Mouse (Mus musculus) heart, postnatal 36 days (tissue): ENCODE results near the gene Dthd1. TPM values are rescaled to one million over a fixed set of nuclear protein-coding genes. Genes with fewer than 3 reads are reported as not detected.
A peak's percentile ranks its signal among the peaks of the same experiment; 100 is the strongest.

ENCODE experiments used
- DNase-seq, 2 experiments: peaks; one replicate each; pipeline ENCODE4 v3.0.0; 2021 to 2022
- intact Hi-C: fragments of 180-260 bp; cut with DNase I; formaldehyde crosslinking; loops from one replicate; pipeline ENCODE4 v1.15.1; 2025
- total RNA-seq, 2 experiments: library from RNA; stranded (reverse); gene quantifications; 2 replicates each; pipeline ENCODE4 v1.2.3; 2021

The Dthd1 gene
- not detected for total RNA-seq

DNA sequence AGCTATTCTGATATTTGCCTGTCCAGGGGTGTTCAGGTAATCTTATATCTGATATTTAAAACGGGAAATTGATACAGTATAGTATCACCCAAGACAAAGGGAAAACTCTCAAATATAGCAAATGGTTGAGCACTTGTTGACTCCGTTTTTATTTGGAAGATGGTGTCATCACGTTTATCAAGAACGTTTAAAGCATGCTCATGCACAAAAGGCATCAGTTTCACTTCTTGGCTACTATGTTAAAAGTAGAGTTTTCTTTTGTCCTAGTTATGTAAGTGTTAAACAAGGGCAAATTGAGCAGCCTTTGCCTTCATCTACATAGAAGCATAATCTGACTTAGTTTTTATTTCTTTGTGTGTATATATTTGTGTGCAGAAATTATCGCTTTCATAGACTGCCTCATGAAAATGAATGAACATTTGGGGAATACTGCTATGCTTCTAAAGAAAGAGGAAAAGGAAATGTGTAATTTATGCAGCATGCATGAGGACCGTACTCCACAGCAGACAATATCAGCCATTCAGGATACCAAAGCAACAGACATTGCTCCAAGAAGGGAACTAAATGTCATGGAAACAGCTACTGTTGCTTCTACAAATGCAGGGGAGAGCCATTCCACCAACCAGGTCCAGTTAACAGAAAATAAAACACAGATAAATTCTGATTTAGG lies at the start of gene Dthd1:
Gene Dthd1 (plus strand): TSS at position 422 of the 670 bp plus-strand sequence.
- intact Hi-C loops, result no loop called here
- no peak for DNase-seq

DNA sequence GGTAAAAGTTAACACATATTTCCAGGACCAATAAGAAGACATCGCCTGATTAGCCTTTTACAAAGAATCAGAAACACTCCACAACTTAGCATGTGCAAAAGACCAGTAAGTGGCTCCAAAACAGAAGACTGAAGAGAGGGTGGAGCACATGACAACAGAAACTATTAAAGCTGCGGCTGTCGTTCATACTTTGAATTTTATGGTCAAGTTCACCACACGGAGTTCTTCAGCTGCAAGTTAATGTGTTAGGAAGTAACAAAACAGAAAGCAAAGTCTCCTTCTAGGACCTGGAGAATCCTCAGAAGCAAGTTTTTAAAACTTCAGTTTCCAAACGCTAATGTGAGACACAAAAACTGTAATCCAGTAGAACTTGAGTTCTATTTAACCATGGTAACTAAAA lies 49.5 kb upstream of the Dthd1 start:
- DNase-seq, result no peak

DNA sequence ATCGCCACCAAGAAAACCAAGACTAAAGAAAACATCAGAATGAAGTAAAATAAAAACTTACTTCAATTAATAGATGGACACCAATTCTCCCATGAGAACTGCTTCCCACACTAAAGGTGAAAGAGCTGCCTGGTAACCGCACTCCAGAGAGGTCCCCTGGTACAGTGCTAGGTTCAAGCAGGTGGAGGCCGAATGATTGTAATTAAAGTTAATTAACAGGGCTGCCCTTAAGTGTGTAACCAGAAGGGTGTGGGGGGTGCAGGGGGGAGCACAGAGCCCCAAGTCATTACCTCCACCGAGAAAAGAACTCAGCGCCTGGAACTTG lies 48.2 kb upstream of the Dthd1 start:
- intact Hi-C loops, result loop anchor here (10.0 kb wide), 1 partner anchor 51 kb away; no protein-coding TSS in a partner anchor
- no peak for DNase-seq

More for the DNA sequence above, 49.5 kb upstream of the Dthd1 start:
- intact Hi-C loops, result loop anchor here (10.0 kb wide), 1 partner anchor 49 kb away; no protein-coding TSS in a partner anchor

DNA sequence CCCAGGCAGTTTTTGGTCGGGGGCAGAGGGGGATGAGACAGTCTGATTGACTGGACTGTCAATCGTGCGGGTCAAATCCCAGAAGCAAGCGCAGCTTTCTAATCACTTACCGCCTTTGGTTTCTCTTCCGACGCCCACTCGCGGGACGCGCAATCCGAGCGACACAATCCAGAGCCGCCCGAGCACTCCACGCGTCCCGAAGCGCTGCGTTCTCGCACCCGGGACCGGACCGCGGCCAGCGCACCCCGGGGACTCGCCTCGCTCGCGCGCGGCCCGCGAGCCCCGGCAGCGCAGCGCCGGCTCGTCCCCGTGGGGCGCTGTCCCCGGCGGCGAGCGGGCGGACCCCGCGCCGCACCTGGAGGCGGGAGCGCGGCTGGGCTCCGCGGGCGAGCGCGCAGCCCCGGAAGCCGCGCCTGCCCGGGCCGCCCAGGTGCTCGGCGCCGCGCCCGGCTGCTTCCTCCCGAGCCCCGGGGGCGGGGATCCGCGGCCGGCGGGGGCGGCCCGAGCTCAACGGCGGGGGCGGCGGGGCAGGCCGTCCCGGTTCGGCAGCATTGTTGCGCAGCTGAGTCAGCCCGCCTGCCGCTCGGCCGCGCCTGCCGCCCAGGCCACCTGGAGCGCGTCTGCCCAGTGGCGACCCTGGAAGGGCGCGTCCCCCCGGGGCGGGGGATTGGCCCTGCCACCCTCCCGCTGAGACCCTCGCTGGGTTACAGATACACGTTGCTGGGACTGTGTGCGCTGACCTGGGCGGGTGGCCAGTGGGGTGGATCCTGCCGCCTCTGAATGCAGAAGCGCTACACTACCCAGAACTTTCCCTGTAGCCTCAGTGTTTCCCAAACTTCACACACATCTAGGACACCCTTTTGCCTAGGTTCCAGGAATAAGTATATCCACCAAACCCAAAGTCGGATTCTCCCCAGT lies 47.6 kb upstream of the Dthd1 start, which contains the start of gene Arap2:
Gene Arap2 (minus strand): TSS at position 376 of the 918 bp plus-strand sequence.
- intact Hi-C loops, result loop anchor here (10.0 kb wide), 1 partner anchor 51 kb away; no protein-coding TSS in a partner anchor

DNA sequence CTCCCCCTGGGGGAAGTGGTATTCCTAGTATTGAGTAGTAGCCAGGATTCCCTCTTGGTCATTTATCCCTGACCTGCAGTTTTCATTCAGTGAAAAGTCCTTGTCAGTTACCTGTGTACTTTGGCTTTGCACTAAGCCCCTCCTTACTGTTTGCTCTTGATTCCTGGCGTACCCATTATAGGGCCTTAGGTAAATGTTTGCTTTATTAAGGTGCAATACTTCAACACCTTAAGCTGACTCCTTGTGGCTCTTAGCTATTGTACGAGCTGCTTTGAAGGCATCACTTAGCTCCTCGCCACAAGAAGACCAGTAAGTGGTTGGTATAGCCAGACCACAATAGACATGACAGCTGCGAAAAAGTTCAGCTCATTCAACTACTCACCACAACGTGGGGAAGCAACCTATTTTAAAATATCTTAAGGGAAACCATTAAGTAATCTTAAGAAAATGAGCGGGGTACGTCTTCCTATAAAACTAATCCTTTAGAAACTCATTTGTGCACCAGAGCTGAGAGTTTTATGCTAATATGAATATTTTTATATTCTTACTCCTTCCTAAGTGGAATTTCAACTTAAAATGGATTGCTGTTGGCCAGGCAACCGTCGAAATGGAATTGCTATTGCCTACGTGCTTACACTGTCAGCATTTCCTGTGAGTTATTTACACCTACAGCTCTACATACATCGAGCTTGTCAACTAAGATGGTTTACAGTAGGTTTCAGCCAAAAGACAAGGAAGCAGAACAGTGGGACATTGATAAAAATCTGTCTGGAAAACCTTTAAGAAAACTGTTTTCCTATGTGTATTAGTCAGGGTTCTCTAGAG lies 41.6 kb upstream of the Dthd1 start:
- DNase-seq, result no peak
- intact Hi-C loops, result no loop called here

More for the DNA sequence above, 47.6 kb upstream of the Dthd1 start, which contains the start of gene Arap2:
- peak; percentile 71 to 77 for DNase-seq

DNA sequence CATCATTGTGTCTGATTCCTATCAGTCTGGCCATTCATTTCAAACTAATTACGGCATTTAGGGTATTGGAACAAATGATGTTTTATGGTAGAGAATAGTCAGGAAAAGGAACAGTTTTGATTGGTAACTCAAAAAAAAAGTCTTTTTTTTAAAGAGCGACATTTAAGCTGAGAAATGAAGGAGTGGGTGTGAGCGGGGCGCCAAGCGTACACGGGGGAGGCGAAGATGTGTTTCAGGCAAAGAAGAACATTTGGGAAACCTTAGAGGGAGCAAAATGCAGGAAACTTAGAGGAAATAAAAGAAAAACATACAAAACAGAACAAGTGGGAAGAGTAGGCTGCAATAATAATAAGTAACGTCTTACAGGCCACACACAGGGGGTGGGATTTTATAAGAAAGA lies 35.8 kb upstream of the Dthd1 start:
- intact Hi-C loops, result no loop called here
- DNase-seq, result no peak

DNA sequence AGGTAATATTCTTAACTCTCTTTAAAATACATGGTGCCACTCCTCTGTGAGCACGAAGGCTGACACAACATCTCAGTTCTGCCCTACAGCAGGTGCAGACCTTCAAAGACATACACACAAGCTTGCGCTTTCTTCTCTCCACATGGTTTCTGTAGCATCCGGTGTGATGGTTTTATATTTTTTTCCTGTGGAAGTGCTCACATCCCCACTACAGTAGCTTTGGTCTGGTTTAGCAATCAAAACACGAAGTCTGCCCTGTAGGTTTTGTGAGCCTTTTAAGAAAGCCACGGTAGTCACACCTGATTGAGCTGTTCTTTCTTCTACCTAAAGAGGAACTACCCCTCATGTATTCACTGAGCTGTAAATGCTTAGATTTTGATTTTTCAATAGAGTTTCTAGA lies 34.9 kb upstream of the Dthd1 start:
- intact Hi-C loops, result no loop called here

DNA sequence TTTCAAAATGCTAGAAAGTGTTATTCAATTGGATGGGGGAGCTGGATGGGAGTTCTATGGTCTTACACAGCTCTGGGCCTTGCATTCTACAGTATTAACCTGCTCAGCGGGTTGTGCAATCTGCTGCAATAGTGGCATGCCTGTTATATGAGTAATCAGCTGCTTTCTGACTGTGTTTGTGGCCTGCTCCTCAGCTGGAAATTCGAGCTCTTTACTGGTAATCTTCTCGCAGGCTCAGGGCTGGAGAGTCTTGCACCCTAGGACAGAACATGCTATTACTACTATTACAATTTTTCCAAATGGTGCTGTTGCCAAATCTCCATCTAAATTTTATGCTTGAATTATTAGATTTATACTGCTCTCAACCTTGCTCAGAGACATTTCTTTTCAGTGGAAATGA lies 26.8 kb upstream of the Dthd1 start:
- DNase-seq, result no peak
- intact Hi-C loops, result no loop called here

More for the DNA sequence above, 34.9 kb upstream of the Dthd1 start:
- DNase-seq, result no peak

DNA sequence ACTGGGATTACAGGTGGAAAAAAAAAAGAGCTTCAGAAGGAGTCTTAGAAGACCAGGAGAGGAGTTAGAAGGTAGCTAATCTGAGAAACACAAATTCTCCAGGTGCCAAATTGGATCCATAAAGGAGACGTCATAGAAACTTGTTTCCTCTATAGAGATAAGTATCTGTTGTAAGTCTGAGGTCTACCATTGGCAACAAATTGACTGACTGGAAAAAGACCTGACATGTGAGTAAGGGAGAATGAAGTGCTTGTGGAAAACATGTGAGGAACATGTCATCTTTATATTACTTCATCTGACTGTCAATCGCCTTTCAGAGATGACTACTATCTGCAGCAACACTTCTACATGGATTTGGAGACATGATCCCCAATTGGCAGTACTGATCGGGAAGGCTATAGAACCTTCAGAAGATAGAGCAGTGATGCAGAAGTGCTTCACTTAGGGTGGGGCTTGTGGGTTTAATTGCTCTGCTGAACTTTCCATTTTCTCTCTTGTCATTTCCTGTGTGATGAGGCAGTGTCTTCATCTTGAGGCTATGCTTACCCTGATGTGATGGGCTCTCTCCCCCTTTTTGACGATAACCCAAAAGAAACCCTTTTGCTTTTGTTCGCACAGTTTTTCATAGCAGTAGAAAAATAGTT lies 22.6 kb upstream of the Dthd1 start:
- intact Hi-C loops, result no loop called here
- no peak for DNase-seq

DNA sequence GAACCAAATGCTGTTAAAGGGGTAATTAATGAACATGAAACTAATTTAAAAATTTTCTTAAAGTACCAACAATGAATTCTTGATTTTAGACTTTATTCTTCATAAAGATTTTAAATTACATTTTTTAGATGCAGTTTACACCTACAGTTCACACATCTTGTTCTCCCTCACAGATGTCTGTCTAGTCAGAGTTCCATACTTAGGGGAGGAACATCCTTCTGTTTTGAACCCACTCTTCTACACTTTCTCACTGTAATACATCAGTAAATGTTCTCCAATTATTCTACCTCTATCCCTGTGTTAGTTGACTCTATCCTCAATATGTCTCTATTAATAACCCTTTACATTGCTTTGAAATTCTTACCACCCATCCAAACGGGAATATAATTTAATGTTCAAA lies 20.8 kb upstream of the Dthd1 start:
- no peak for DNase-seq
- intact Hi-C loops, result no loop called here

DNA sequence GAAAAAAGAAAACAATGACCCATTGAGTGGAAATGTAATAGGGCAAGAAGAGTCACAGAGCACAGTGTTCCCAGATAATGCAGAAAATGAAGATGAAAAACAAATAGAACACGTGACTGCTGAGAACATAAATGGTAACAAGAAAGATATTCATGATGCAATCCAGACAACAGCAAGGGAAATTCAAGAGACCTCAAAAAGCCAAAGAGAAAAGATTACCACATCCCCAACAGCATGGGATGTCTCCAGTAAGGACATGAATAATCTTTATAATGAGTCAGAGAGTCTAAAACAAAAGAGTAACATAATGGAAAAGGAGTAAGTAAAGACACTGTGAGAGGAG lies 420 bp downstream of the Dthd1 start:
- no peak for DNase-seq
- intact Hi-C loops, result no loop called here

DNA sequence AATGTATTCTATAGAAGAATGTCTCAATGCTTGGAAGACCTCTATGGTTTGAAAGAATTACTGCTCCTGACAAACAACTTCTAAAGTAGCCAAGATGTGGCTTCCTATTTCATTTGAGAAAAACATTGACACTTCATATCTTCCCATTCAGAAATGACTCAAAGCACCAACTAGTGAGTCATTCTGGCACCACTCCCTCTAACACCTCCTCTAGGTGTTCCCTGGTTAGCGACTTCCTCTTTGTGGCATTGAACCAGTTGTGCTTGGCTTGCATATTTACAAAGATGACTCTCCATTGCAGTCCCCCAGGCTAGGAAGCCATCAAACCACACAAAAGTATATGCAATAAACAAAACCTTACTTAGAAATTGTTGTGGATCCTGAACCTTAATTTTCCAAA lies 2.1 kb downstream of the Dthd1 start:
- no peak for DNase-seq
- intact Hi-C loops, result no loop called here

DNA sequence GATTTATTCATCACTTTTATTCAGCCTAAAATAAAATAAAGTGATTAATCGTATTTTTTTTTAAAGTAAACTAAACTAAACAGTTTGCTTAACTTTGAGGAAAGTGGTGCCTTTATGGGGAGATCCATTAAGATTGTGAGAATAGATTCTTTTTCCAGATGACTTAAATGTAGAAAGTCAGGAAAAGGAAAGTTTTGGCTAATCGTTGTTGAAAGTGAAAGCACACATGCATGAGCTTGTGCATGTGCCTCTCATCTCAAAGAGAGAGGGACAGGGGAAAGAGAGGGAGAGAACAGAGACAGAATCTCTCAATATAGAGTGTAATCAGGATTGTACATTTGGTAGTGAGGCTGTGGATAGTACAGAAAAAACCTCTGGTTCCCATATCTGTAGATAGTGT lies 5.9 kb downstream of the Dthd1 start:
- DNase-seq, result no peak
- intact Hi-C loops, result no loop called here

DNA sequence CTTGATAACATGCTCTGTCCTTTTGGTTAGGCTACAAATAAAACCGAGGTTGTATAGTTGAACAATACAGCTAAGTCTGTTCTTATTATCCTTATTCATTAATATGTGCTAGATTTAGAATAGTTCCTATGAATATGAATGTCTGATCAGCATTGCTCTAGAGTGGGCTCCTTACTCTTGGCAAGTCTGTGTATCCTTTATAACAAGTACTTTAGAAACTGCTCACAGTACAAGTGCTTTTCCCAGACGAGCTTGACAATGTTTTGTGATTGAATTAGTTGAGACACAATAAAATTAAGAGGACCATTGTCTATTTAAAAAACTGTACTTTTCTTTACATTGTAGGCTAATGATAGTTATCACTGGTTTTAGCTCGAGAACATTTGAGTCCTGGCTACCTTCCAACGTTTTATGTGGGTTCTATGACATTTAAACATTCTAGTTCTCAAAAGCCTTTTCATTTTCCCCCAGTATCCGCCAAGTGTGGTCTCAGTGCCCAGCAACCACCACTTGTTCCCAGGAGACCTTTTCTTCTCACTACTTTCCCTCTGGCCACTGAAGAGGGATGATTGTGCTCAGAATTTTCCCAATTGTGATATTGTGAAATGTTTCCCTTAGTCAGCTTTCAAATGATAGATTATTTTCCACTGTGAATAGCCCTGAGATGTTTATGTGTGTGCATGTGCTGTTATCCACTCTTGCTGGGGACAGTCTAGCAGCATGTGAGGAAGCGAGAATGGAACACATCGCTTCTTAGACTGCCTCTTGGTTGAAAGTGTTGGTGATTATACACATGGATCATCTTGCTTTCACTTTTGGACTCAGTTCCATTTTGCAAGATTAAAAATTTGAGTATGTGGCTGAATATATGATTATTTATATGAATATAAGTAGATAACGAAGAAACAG lies 7.0 kb downstream of the Dthd1 start:
- intact Hi-C loops, result no loop called here
- no peak for DNase-seq

DNA sequence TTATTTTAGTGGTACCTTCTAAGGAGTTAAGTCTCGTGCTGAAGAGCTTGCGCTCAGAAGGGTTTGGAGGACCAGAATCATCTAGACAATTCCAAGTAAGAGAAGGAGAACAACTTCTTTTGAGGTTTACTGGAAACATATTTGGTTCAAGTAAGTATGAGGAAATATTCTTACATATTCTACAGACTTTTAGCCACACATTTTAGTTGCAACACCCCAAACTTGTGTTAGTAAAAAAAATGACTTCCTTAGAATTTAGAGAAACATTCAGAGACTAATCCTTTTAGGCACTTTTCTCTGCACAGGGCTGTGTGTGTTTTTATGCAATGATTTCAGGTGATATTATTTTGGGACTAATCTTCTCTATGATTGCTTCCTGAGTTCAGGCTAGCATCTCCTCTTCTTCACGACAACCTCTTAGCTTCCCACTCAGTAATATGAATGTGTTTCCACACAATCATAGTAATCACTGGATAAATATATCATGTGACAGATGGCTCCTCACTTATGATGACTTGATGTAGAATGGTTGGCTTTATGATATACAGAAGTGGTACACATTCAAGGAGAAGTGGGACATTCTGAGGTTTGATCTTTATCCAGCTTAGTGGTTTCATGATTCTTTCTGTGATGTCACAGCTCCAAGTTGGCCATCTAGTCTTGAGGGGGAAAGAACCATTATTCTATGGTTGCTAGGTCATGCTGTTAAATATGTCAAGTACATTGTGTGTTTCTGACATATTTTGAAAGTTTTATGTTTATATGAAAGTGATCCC lies 29.5 kb downstream of the Dthd1 start:
- no peak for DNase-seq
- intact Hi-C loops, result no loop called here

DNA sequence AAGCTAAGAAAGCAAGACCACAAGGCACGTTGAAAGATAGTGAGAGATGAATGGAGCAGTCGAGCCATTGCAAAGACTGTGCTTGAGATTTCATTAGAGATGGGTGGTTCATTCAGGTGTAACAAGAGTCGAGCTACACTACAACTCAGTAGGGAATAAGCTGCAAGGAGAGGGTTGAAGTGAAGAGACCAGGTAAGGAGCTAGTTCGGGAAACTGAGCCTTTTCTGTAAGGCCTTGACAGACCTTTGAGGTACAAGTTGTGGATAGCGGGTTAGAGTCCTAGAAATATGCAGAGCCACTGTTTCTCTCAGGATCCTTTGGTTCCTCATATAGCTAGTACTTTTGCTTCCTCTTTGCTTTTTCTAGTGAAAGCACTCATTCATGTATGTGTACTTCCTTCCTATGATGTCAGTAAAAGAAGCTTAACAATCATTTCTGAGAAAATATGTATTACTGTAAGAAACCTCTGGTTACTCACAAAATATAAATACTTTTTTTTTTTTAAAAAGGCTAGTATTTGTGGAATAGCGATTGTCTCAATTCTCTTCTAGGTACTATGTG lies 33.0 kb downstream of the Dthd1 start:
- no peak for DNase-seq
- intact Hi-C loops, result no loop called here

DNA sequence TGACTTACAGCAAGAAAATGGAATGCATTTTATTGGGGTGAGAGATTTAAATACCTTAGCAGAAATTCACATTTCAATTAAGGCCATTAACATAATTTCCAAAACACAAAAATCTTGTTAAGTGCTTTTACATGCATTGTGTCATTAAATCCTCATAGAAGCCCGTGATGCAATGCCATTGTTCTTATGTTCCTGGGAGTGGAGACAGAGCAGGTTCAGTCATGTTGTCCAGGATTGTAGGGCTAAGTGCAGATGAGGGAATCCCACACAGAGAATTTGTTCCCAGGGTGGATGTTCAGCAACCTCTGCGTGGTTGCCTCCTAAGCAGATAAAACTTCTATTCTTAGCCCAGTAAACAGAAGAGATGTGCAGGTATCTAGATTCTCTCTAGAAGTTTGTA lies 37.7 kb downstream of the Dthd1 start:
- no peak for DNase-seq
- intact Hi-C loops, result no loop called here

DNA sequence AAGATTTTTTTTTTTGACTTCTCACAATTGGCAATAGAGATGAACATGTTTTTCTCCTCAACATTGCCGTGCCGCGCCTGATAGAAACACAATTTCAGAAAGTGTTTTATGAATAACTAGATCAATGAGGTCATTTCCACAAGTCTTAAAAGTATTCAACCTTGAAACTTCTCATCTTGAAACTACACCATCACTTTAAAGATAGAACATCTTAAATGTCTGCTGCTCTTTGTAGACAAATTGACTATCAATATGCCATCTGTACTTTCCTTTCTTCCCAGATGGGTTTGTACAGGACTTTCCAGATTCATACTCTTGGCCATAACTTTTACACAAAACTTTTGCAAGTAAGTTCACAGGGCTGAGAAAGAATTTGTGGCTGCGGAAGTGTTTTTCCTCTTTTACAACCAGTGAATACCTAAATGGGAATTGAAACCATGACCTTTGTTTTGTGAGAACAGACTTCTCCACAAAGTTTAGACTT lies 40.8 kb downstream of the Dthd1 start:
- DNase-seq, result no peak
- intact Hi-C loops, result no loop called here
